ENCODE assay signal across 8 mouse cellular contexts in genomic region chr14:75786868-75787793, GRCm38 (mm10). TPM values are rescaled to one million over a fixed set of nuclear protein-coding genes. Genes with fewer than 3 reads are reported as not detected.
A peak's percentile ranks its signal among the peaks of the same experiment; 100 is the strongest.
DNase-seq lines count a peak whose midpoint lies in the region; ATAC-seq and TF ChIP-seq lines count a peak whose summit lies in the region.

Slc25a30 (minus strand) TSS chr14:75787037.

- WGBS in cerebellum, adult 2 months: 5% methylated on average over 51 of the region's 51 CpGs
- WGBS in forebrain, postnatal 0 days: 7% methylated on average over 50 of the region's 51 CpGs
- 5% methylated on average over 42 of the region's 51 CpGs for WGBS in lung, embryonic 16.5 days

- peak; percentile 99 for ATAC-seq in forebrain, postnatal 0 days
- ATAC-seq in lung, embryonic 16.5 days (ENCODE audit: low read depth): peak; percentile 100

- DNase-seq in MEL (ENCODE audit: low read depth, low spot score): peak; percentile 96
- DNase-seq in cerebellum, adult 2 months: peak; percentile 97
- peak; percentile 97 for DNase-seq in forebrain, postnatal 0 days
- DNase-seq in heart, postnatal 4 days: peak; percentile 97
- peak; percentile 86 for DNase-seq in layer of hippocampus, adult 9-10 months (ENCODE audit: low spot score)
- DNase-seq in ovary, postnatal 10 days (ENCODE audit: low spot score): peak; percentile 90
- peak; percentile 95 to 97 for DNase-seq in thymus, postnatal 10 days (ENCODE audit: low spot score in 2 of 2)

- peaks cover 8% of the 10 kb centered on the region for H3K79me2 ChIP-seq in MEL (ENCODE audit: control insufficient read depth, insufficient read depth, low read length, poor library complexity)

- peak; percentile 90 to 96 for TF ChIP-seq POLR2A in MEL (IDR thresholded peaks at IDR 0.05; ENCODE audit: control insufficient read depth in 1 of 2, insufficient read depth in 1 of 2, low read depth in 1 of 2, low read length in 2 of 2, poor library complexity in 1 of 2)
- TF ChIP-seq POLR2A in cerebellum, adult 2 months (IDR thresholded peaks at IDR 0.05; ENCODE audit: borderline replicate concordance, insufficient read depth, low read length): peak; percentile 88

- H3K27me3 ChIP-seq in MEL (ENCODE audit: control insufficient read depth in 1 of 2, insufficient read depth in 2 of 2, low read length in 2 of 2): no peaks in the 10 kb centered on the region
- H3K27me3 ChIP-seq in cerebellum, adult 2 months (ENCODE audit: control insufficient read depth, insufficient read depth, low read length): no peaks in the 10 kb centered on the region
- H3K27me3 ChIP-seq in forebrain, postnatal 0 days (ENCODE audit: insufficient read depth, low read length): 0 out of 2 replicates have a peak, but pooled peaks cover 4% of the 10 kb centered on the region
- H3K27me3 ChIP-seq in lung, embryonic 16.5 days (ENCODE audit: control insufficient read depth, insufficient read depth, low read depth, low read length): peaks cover 2% of the 10 kb centered on the region; the same call in 1 of the 2 replicates

- no peak for TF ChIP-seq RAD21 in MEL (IDR thresholded peaks at IDR 0.05; ENCODE audit: low read depth, low read length)

- H3K4me2 ChIP-seq in forebrain, postnatal 0 days (ENCODE audit: low read depth): peak within 1 kb of the TSS; percentile 71
- H3K4me2 ChIP-seq in lung, embryonic 16.5 days (ENCODE audit: low read depth, low read length): peak within 1 kb of the TSS; percentile 94

- H3K4me3 ChIP-seq in MEL (ENCODE audit: control insufficient read depth in 1 of 2, insufficient read depth in 1 of 2, low read depth in 2 of 2, low read length in 2 of 2): peak within 1 kb of the TSS; percentile 77 to 78
- H3K4me3 ChIP-seq in cerebellum, adult 2 months (replicated peaks; ENCODE audit: insufficient read depth, low read depth, low read length): peak within 1 kb of the TSS; percentile 81
- peak within 1 kb of the TSS; percentile 88 for H3K4me3 ChIP-seq in forebrain, postnatal 0 days (ENCODE audit: low read depth, low read length)
- peak within 1 kb of the TSS; percentile 79 for H3K4me3 ChIP-seq in lung, embryonic 16.5 days (ENCODE audit: low read length)

- H3K4me1 ChIP-seq in MEL (ENCODE audit: control insufficient read depth in 1 of 2, insufficient read depth in 2 of 2, low read length in 2 of 2): peaks cover 6% of the 10 kb centered on the region in 2 experiments
- H3K4me1 ChIP-seq in cerebellum, adult 2 months (ENCODE audit: control insufficient read depth, insufficient read depth, low read length): no peaks in the 10 kb centered on the region
- no peaks in the 10 kb centered on the region for H3K4me1 ChIP-seq in forebrain, postnatal 0 days (ENCODE audit: insufficient read depth)
- peaks cover 4% of the 10 kb centered on the region; the same call in 1 of the 2 replicates for H3K4me1 ChIP-seq in lung, embryonic 16.5 days (replicated peaks; ENCODE audit: control insufficient read depth, insufficient read depth, low read length)

- no peak for TF ChIP-seq EP300 in MEL (IDR thresholded peaks at IDR 0.05; ENCODE audit: low read depth in 1 of 2, low read length in 2 of 2)

- TF ChIP-seq CTCF in MEL (IDR thresholded peaks at IDR 0.05 in 2 of 3, conservative IDR thresholded peaks at IDR 0.05 in 1 of 3; ENCODE audit: control insufficient read depth in 1 of 3, insufficient read depth in 1 of 3, low read depth in 2 of 3, low read length in 3 of 3, poor library complexity in 1 of 3, severe bottlenecking in 1 of 3): no peak
- TF ChIP-seq CTCF in cerebellum, adult 2 months (IDR thresholded peaks at IDR 0.05; ENCODE audit: borderline replicate concordance, insufficient read depth, low read depth, low read length): no peak
- TF ChIP-seq CTCF in forebrain, postnatal 0 days (IDR thresholded peaks at IDR 0.05; ENCODE audit: low read depth): no peak

- peak within 1 kb of the TSS; percentile 77 for H3K27ac ChIP-seq in MEL (ENCODE audit: control insufficient read depth, low read depth, low read length)
- H3K27ac ChIP-seq in cerebellum, adult 2 months (ENCODE audit: insufficient read depth, low read length): peak within 1 kb of the TSS; percentile 53
- peak within 1 kb of the TSS; percentile 95 for H3K27ac ChIP-seq in forebrain, postnatal 0 days (ENCODE audit: low read depth, low read length)
- peak within 1 kb of the TSS; percentile 68 for H3K27ac ChIP-seq in lung, embryonic 16.5 days (ENCODE audit: low read length)

- H3K36me3 ChIP-seq in MEL (ENCODE audit: control insufficient read depth in 1 of 2, insufficient read depth in 2 of 2, low read length in 2 of 2): peaks cover 4 to 18% of the 10 kb centered on the region in 2 experiments
- H3K36me3 ChIP-seq in forebrain, postnatal 0 days (ENCODE audit: insufficient read depth): no peaks in the 10 kb centered on the region
- no peaks in the 10 kb centered on the region for H3K36me3 ChIP-seq in lung, embryonic 16.5 days (ENCODE audit: control insufficient read depth, insufficient read depth, low read length)

- H3K9me3 ChIP-seq in MEL (replicated peaks; ENCODE audit: insufficient read depth, low read length): no peaks in the 10 kb centered on the region
- H3K9me3 ChIP-seq in forebrain, postnatal 0 days (ENCODE audit: low read length): no peaks in the 10 kb centered on the region
- H3K9me3 ChIP-seq in lung, embryonic 16.5 days (ENCODE audit: control insufficient read depth, low read length): no peaks in the 10 kb centered on the region

- peak within 1 kb of the TSS; percentile 91 for H3K9ac ChIP-seq in MEL (ENCODE audit: control insufficient read depth, low read depth, low read length, poor library complexity, severe bottlenecking)
- peak within 1 kb of the TSS; percentile 81 for H3K9ac ChIP-seq in forebrain, postnatal 0 days
- H3K9ac ChIP-seq in lung, embryonic 16.5 days (ENCODE audit: low read length): peak within 1 kb of the TSS; percentile 81

TF ChIP-seq in MEL, 35 proteins besides CTCF, POLR2A, EP300 and RAD21 (continues in another document):
- TF ChIP-seq E2F4 (IDR thresholded peaks at IDR 0.05; ENCODE audit: borderline replicate concordance, low read depth, low read length): no peak
- TF ChIP-seq RCOR1 (IDR thresholded peaks at IDR 0.05; ENCODE audit: low read depth, low read length): no peak
- TF ChIP-seq TBP (IDR thresholded peaks at IDR 0.05; ENCODE audit: low read depth, low read length): peak; percentile 88
- TF ChIP-seq ZC3H11A (IDR thresholded peaks at IDR 0.05; ENCODE audit: low read depth, low read length): no peak
- TF ChIP-seq MAFK (IDR thresholded peaks at IDR 0.05; ENCODE audit: borderline replicate concordance, low read depth, low read length): no peak
- no peak for TF ChIP-seq GATA1 (IDR thresholded peaks at IDR 0.05; ENCODE audit: low read depth, low read length)
- TF ChIP-seq NELFE (IDR thresholded peaks at IDR 0.05; ENCODE audit: low read depth, low read length): peak; percentile 96
- 0 out of 2 replicates have a peak, but pooled peaks have one; percentile 32 for TF ChIP-seq MXI1 (IDR thresholded peaks at IDR 0.05; ENCODE audit: low read depth, low read length)
- peak; percentile 61 for TF ChIP-seq HCFC1 (IDR thresholded peaks at IDR 0.05; ENCODE audit: low read depth, low read length)
- TF ChIP-seq BHLHE40 (IDR thresholded peaks at IDR 0.05; ENCODE audit: borderline replicate concordance, low read depth, low read length): no peak
- TF ChIP-seq ZNF384 (IDR thresholded peaks at IDR 0.05; ENCODE audit: low read depth, low read length): no peak
- TF ChIP-seq MYC (IDR thresholded peaks at IDR 0.05; ENCODE audit: low read depth, low read length): peak; percentile 44; the same call in 1 of the 2 replicates
- no peak for TF ChIP-seq USF2 (IDR thresholded peaks at IDR 0.05; ENCODE audit: borderline replicate concordance in 1 of 2, insufficient read depth in 1 of 2, low read depth in 1 of 2, low read length in 2 of 2)
- no peak for TF ChIP-seq MEF2A (IDR thresholded peaks at IDR 0.05; ENCODE audit: extremely low read depth, insufficient replicate concordance, low read depth, low read length, poor library complexity, severe bottlenecking)
- TF ChIP-seq TCF12 (IDR thresholded peaks at IDR 0.05; ENCODE audit: low read depth, low read length): peak; percentile 71
- TF ChIP-seq TAL1 (IDR thresholded peaks at IDR 0.05; ENCODE audit: low read length): no peak
- peak; percentile 78; the same call in 1 of the 2 replicates for TF ChIP-seq UBTF (IDR thresholded peaks at IDR 0.05; ENCODE audit: borderline replicate concordance, insufficient read depth, low read depth, low read length)
- TF ChIP-seq ZMIZ1 (IDR thresholded peaks at IDR 0.05; ENCODE audit: low read depth, low read length): peak; percentile 96
- TF ChIP-seq ZKSCAN1 (IDR thresholded peaks at IDR 0.05; ENCODE audit: low read depth, low read length): no peak
- TF ChIP-seq SIN3A (IDR thresholded peaks at IDR 0.05; ENCODE audit: low read length): peak; percentile 84
- no peak for TF ChIP-seq GABPA (IDR thresholded peaks at IDR 0.05; ENCODE audit: low read depth, low read length)
- TF ChIP-seq SMC3 (IDR thresholded peaks at IDR 0.05; ENCODE audit: low read depth, low read length): no peak
- 0 out of 2 replicates have a peak, but pooled peaks have one; percentile 31 for TF ChIP-seq MAZ (IDR thresholded peaks at IDR 0.05; ENCODE audit: low read depth, low read length)
- TF ChIP-seq CHD2 (IDR thresholded peaks at IDR 0.05; ENCODE audit: low read length): no peak
- TF ChIP-seq POLR2AphosphoS5 (IDR thresholded peaks at IDR 0.05; ENCODE audit: borderline replicate concordance, low read depth, low read length): peak; percentile 42; the same call in 1 of the 2 replicates
- TF ChIP-seq KAT2A (conservative IDR thresholded peaks at IDR 0.05; ENCODE audit: low read depth, low read length): no peak; the same call in 1 of the 2 replicates
- TF ChIP-seq USF1 (IDR thresholded peaks at IDR 0.05; ENCODE audit: low read depth, low read length): peak; percentile 39; the same call in 1 of the 2 replicates
- peak; percentile 97 for TF ChIP-seq POLR2AphosphoS2 (IDR thresholded peaks at IDR 0.05; ENCODE audit: low read length)
- TF ChIP-seq MAX (IDR thresholded peaks at IDR 0.05; ENCODE audit: low read length): peak; percentile 45; the same call in 1 of the 2 replicates
- TF ChIP-seq CHD1 (IDR thresholded peaks at IDR 0.05; ENCODE audit: low read depth, low read length): peak; percentile 54; the same call in 1 of the 2 replicates

RNA-seq across cellular contexts. Expression of gene Slc25a30, which starts in this region (rescaled TPM):
- total RNA-seq in MEL (2012; rRNA removed): 20.3 and 25.9 TPM in 2 replicates
- 10 to 100 TPM in 1 of 2 experiments, not detected in 1; 24.0 TPM for polyA plus RNA-seq in MEL (2012; ENCODE audit: insufficient read depth in 1 of 2, insufficient read length in 2 of 2, low read depth in 1 of 2, low replicate concordance in 2 of 2, missing spikeins in 1 of 2)
- polyA plus RNA-seq in cerebellum, adult 2 months (2012; rRNA removed): 9.9 and 12.2 TPM in 2 replicates
- 20.1 and 27.4 TPM in 2 replicates for total RNA-seq in forebrain, postnatal 0 days (2014; rRNA removed)
- polyA plus RNA-seq in forebrain, postnatal 0 days (2015; fragmentation: Nextera tagmentation; extraction: Ambion mirVana): 4.7 and 7.0 TPM in 2 replicates
- 10 to 100 TPM; 17.5 to 20.3 TPM for total RNA-seq in heart, postnatal 4 days (2021)
- polyA plus RNA-seq in lung, embryonic 16.5 days (2015; fragmentation: Nextera tagmentation; extraction: Ambion mirVana): 3.3 and 3.5 TPM in 2 replicates

Comparison
In these comparisons a context has a peak if more than half of its experiments do, and no peak if none do; other contexts are left out.
1. Peak in every context shown above with its lines: DNase-seq, ATAC-seq, H3K4me3 ChIP-seq and H3K27ac ChIP-seq.